Mouse (Mus musculus): ENCODE results near the gene Spag6. TPM values are rescaled to one million over a fixed set of nuclear protein-coding genes. Genes with fewer than 3 reads are reported as not detected.

Spag6 gene
- polyA plus RNA-seq, 1 experiment from 2014 or later = 0.21 TPM

DNA sequence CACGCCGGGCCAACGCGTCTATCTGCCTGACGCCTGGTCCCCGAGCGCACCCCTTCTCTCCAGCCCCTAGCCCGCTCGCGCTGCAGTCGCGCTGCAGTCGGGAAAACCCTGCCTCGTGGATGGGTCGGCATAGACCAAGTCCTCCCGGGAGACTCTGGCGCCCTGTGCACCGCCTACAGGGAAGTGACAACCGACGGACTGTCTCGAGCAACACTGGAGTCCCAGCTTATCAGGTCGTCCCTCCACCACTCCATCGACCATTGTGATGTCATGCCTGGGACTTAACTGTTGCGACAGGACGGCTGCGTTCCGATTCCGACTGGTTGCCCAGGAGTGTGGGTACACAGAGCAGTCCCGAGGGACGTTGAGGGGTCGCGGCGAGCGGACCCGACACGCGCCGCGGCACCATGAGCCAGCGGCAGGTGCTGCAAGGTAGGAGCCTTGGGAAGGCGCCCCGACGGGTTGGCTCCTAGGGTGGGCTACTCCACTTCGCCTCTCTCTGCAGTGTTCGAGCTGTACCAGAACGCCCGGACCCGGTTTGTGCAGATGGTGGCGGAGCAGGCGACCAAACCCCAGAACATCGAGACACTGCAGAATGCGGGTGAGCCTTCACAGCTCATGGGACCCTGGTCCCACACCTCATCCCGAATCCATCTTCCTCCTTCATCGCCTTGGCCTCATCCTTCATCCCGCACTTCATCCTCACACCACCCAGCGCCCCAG, 5.0 kb downstream of the Spag6 start:
- Histone ChIP-seq H3K4me1 (replicated peaks) (peaks cover 16% of the 10 kb centered on the region), H3K36me3 (no peaks in the 10 kb centered on the region), H3K27me3 (peaks cover 62% of the 10 kb centered on the region), H3K4me3 (replicated peaks) (peak overlapping the region; percentile 17; the same call in 1 of the 2 replicates), H3K9me3 (no peaks in the 10 kb centered on the region), H3K9ac (replicated peaks) (no peak overlapping the region), H3K27ac (no peak overlapping the region), H3K4me2 (0 out of 2 replicates have a peak overlapping the region, but pooled peaks have one; percentile 1)
- no peak; the same call in 1 of the 2 replicates for ATAC-seq (ENCODE audit: insufficient number of reproducible peaks, insufficient read depth, low FRiP score, low TSS enrichment, low read depth)
- 1% methylated on average over 56 of the region's 56 CpGs for WGBS

DNA sequence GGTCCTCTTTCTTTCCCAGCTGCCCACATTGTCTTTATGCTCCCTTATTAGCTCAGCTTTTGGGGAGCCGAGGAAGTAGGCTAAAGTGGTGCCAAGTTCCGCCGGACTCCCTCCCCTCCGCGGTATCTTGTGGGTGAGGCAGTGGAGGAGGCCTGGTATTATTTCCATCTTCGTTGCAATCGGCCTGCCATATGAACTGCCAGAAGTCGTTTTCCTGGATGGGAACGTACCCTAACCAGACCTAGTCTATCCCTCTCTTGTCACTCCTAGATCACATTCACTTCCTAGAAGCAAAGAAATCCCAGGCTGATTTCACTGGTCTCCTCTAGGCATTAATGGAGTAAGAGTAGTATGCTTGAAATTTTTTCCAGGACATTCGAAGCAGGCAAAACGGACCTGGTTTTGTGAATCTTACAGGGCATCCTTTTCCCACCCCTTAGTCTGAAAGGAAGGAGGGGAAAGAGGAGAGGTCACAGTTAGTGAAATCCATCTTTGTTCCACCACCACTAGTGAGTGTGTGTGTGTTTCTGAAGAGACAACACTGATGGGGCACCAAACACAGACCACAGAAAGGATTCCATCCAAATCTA, 5.7 kb downstream of the Spag6 start:
- H3K4me2 ChIP-seq = no peak overlapping the region
- H3K27me3 ChIP-seq = peaks cover 60% of the 10 kb centered on the region
- no peak overlapping the region for H3K4me3 ChIP-seq (replicated peaks)
- no peak overlapping the region for H3K9ac ChIP-seq (replicated peaks)
- no peak for ATAC-seq (ENCODE audit: insufficient number of reproducible peaks, insufficient read depth, low FRiP score, low TSS enrichment, low read depth)
- no peak overlapping the region for H3K27ac ChIP-seq
- H3K9me3 ChIP-seq = no peaks in the 10 kb centered on the region
- H3K36me3 ChIP-seq = no peaks in the 10 kb centered on the region
- peaks cover 16% of the 10 kb centered on the region for H3K4me1 ChIP-seq (replicated peaks)
- 0% methylated on average over 11 of the region's 11 CpGs for WGBS

DNA sequence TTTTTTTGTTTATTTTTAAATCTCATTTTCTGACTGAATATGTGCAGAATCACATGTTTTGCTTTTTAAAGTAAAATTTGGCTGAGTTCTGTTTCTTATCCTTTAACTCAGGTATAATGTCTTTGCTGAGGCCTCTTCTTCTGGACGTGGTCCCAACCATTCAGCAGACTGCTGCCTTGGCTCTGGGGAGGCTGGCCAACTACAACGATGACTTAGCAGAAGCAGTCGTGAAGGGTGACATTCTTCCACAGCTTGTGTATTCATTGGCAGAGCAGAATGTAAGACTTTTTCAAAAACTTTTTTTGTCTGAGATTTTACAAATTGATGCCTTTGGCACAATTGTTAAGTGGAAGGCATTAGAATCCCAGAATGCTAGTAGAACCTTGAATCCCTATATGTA, 16.5 kb downstream of the Spag6 start:
- ATAC-seq (ENCODE audit: insufficient number of reproducible peaks, insufficient read depth, low FRiP score, low TSS enrichment, low read depth) = no peak
- Histone ChIP-seq H3K9ac (replicated peaks) (no peak overlapping the region), H3K27ac (no peak overlapping the region), H3K4me1 (replicated peaks) (no peaks in the 10 kb centered on the region), H3K9me3 (no peaks in the 10 kb centered on the region), H3K4me3 (replicated peaks) (no peak overlapping the region), H3K27me3 (peaks cover 5% of the 10 kb centered on the region; the same call in 1 of the 2 replicates), H3K4me2 (no peak overlapping the region), H3K36me3 (no peaks in the 10 kb centered on the region)
- 76% methylated on average over 3 of the region's 3 CpGs for WGBS

DNA sequence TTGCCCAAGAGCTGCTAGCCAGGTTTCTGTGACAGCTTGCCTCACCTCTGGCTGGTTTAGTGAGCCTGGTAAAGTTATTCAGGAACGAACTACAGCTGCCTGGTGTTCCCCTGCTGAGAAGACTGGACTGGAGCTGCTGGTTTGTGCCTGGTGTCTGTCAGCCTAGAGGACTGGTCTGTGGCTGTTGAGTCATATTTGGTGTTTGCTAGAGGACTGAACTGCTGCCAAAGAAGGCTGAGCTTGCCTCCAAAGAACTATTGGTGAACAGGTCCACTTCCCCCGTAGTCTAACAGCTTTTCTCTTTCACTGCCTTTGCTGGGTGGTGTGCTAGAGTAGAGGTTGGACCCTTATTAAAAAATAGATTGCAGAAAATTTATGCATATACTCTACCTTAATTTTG, 19.2 kb downstream of the Spag6 start:
- Histone ChIP-seq H3K27me3 (no peaks in the 10 kb centered on the region; the same call in 1 of the 2 replicates), H3K4me1 (replicated peaks) (no peaks in the 10 kb centered on the region), H3K36me3 (no peaks in the 10 kb centered on the region), H3K4me3 (replicated peaks) (no peak overlapping the region), H3K9me3 (no peaks in the 10 kb centered on the region), H3K4me2 (no peak overlapping the region), H3K9ac (replicated peaks) (no peak overlapping the region), H3K27ac (no peak overlapping the region)
- WGBS = 65% methylated on average over 2 of the region's 2 CpGs
- no peak for ATAC-seq (ENCODE audit: insufficient number of reproducible peaks, insufficient read depth, low FRiP score, low TSS enrichment, low read depth)

DNA sequence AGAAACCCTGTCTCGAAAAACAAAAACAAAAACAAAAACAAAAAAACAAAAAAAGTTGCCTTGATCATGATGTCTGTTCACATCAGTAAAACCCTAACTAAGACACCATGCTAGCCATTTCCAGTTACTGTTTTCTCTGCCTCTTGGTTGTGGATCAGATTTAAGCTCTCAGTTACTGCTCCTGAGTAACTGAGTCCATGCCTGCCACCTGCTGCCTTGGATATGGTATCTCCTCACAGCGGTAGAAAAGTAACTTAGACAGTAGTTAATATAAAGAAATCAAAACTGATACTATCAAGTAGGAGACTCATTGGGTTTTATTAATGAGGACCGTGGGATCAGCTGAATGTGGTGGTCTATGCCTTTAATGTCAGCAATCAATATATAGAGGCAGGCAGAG, 20.5 kb downstream of the Spag6 start:
- H3K9ac ChIP-seq (replicated peaks) = no peak overlapping the region
- WGBS = 75% methylated on average over 3 of the region's 3 CpGs
- no peaks in the 10 kb centered on the region for H3K9me3 ChIP-seq
- H3K4me1 ChIP-seq (replicated peaks) = no peaks in the 10 kb centered on the region
- no peak overlapping the region for H3K27ac ChIP-seq
- H3K27me3 ChIP-seq = no peaks in the 10 kb centered on the region; the same call in 1 of the 2 replicates
- H3K4me2 ChIP-seq = no peak overlapping the region
- H3K4me3 ChIP-seq (replicated peaks) = no peak overlapping the region
- H3K36me3 ChIP-seq = no peaks in the 10 kb centered on the region
- ATAC-seq (ENCODE audit: insufficient number of reproducible peaks, insufficient read depth, low FRiP score, low TSS enrichment, low read depth) = no peak

DNA sequence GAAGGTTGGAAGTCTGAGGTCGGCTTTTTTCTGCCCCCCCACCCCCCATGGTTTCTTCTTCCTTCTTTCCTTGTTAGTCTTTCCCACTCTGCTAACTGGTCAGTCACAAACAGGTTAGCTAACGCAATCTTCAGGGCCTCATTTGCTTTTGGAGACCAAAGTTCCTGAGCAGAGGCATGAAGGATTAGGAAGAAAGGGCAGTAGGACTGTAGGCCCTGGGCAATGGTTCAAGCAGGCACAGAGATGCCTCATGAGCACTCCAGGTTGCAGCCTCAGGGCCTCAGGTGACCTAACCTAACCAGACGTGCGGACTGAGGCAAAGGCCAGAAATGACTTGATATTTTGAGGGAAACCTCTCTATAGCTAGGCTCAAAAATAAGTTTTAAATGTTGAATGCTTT, 24.7 kb downstream of the Spag6 start:
- Histone ChIP-seq H3K4me1 (replicated peaks) (no peaks in the 10 kb centered on the region), H3K36me3 (no peaks in the 10 kb centered on the region), H3K4me3 (replicated peaks) (no peak overlapping the region), H3K9me3 (no peaks in the 10 kb centered on the region), H3K9ac (replicated peaks) (no peak overlapping the region), H3K27me3 (no peaks in the 10 kb centered on the region; the same call in 1 of the 2 replicates), H3K4me2 (no peak overlapping the region), H3K27ac (no peak overlapping the region)
- ATAC-seq (ENCODE audit: insufficient number of reproducible peaks, insufficient read depth, low FRiP score, low TSS enrichment, low read depth) = no peak
- WGBS = 82% methylated on average over 4 of the region's 4 CpGs

DNA sequence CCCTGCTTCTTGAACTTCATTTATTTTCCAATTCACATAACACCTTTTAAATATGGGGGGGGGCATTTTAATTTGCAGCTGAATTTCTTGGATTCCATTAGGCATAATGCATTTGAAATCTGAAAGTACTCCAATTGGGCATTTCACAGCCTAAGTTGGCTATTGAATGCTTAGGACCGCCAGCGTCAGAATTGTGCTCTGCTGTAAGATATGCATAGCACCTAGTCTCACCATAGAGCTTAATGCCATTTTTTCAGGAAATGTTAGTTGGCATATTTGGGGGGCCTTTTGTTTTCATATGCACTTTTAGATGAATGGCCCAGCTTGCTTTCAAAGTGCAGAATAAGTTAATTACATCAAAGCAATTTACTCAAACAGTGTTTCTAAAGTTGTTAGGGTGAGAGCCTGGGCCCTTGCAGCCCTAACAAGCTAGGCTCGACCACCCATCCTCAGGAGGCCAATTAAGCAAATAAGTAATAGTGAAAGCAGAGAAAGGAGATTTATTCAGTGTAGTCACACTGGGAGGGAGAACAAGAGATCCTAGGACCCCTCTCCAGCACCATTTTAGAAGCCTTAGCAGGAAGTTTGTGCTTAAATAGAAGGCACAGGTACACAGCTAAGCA, 28.5 kb downstream of the Spag6 start:
- 54% methylated on average over 3 of the region's 3 CpGs for WGBS
- no peak for ATAC-seq (ENCODE audit: insufficient number of reproducible peaks, insufficient read depth, low FRiP score, low TSS enrichment, low read depth)
- Histone ChIP-seq H3K4me3 (replicated peaks) (no peak overlapping the region), H3K4me2 (no peak overlapping the region), H3K9me3 (no peaks in the 10 kb centered on the region), H3K27me3 (no peaks in the 10 kb centered on the region), H3K27ac (no peak overlapping the region), H3K4me1 (replicated peaks) (no peaks in the 10 kb centered on the region), H3K9ac (replicated peaks) (no peak overlapping the region), H3K36me3 (no peaks in the 10 kb centered on the region)

DNA sequence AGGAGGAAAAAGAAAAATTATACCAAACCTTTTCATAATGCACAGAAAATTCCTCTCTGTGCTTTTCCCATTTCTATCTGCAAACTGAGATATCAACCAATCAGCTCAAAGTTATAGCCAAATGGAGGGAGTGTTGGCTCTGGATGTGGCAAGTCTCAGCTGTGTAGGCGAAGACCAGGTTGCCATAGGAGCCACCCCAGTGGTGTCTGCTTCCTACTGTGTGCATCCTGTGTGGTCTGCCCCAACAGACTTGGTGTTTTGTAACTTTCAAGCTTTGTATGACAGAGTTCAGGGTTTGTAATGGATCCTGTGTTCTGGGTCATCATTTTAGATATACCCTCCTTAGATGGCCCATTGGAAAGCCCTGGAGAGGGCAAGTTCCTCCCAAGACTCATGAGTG, 30.6 kb downstream of the Spag6 start:
- H3K36me3 ChIP-seq = no peaks in the 10 kb centered on the region
- H3K27ac ChIP-seq = no peak overlapping the region
- WGBS = 84% methylated on average over 1 of the region's 1 CpGs
- no peaks in the 10 kb centered on the region for H3K9me3 ChIP-seq
- H3K9ac ChIP-seq (replicated peaks) = no peak overlapping the region
- H3K4me3 ChIP-seq (replicated peaks) = no peak overlapping the region
- ATAC-seq (ENCODE audit: insufficient number of reproducible peaks, insufficient read depth, low FRiP score, low TSS enrichment, low read depth) = no peak
- no peaks in the 10 kb centered on the region for H3K27me3 ChIP-seq
- H3K4me2 ChIP-seq = no peak overlapping the region
- H3K4me1 ChIP-seq (replicated peaks) = no peaks in the 10 kb centered on the region

DNA sequence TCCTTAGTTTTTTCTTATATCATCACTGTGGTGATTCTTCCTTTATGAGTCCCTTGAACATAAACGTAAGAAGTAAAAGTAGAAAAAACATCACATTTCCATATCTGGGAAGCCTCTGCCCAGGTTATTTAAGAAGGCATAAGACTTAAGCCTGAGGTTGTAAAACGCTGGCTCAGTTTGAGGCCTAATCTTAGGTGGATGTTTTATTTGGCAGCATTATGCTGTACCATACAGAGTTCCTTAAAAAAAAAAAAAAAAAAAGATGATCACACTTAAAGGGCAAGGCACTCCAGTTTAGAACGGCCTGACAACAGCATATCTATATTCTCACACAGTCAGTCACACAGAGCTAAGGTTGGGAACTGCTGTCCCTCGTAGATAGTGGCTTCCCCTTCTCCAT, 32.0 kb downstream of the Spag6 start:
- H3K9me3 ChIP-seq = no peaks in the 10 kb centered on the region
- H3K4me1 ChIP-seq (replicated peaks) = no peaks in the 10 kb centered on the region
- no peak overlapping the region for H3K9ac ChIP-seq (replicated peaks)
- no peak overlapping the region for H3K4me2 ChIP-seq
- no peaks in the 10 kb centered on the region for H3K36me3 ChIP-seq
- no peak overlapping the region for H3K27ac ChIP-seq
- H3K4me3 ChIP-seq (replicated peaks) = no peak overlapping the region
- WGBS = 71% methylated on average over 4 of the region's 4 CpGs
- no peak for ATAC-seq (ENCODE audit: insufficient number of reproducible peaks, insufficient read depth, low FRiP score, low TSS enrichment, low read depth)
- H3K27me3 ChIP-seq = no peaks in the 10 kb centered on the region

DNA sequence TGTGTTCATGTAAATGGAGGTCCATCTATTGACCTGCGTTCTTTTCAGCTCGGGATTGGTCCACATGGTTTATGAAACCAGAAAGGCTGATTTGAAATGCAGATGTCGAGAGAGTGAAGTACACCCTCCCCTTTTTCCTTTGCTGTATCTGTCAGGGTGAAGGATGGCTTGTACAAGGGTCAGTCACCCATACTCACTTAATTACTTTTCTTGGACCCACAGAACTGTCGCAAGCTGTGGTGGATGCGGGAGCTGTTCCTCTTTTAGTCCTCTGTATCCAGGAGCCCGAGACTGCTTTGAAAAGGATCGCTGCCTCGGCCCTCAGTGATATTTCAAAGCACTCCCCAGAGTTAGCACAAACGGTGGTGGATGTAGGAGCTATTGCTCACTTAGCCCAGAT, 37.9 kb downstream of the Spag6 start:
- H3K9ac ChIP-seq (replicated peaks) = no peak overlapping the region
- H3K27ac ChIP-seq = no peak overlapping the region
- no peaks in the 10 kb centered on the region for H3K27me3 ChIP-seq
- H3K4me3 ChIP-seq (replicated peaks) = no peak overlapping the region
- no peak overlapping the region for H3K4me2 ChIP-seq
- WGBS = 34% methylated on average over 9 of the region's 9 CpGs
- H3K36me3 ChIP-seq = no peaks in the 10 kb centered on the region
- no peak for ATAC-seq (ENCODE audit: insufficient number of reproducible peaks, insufficient read depth, low FRiP score, low TSS enrichment, low read depth)
- H3K9me3 ChIP-seq = no peaks in the 10 kb centered on the region
- no peaks in the 10 kb centered on the region for H3K4me1 ChIP-seq (replicated peaks)

DNA sequence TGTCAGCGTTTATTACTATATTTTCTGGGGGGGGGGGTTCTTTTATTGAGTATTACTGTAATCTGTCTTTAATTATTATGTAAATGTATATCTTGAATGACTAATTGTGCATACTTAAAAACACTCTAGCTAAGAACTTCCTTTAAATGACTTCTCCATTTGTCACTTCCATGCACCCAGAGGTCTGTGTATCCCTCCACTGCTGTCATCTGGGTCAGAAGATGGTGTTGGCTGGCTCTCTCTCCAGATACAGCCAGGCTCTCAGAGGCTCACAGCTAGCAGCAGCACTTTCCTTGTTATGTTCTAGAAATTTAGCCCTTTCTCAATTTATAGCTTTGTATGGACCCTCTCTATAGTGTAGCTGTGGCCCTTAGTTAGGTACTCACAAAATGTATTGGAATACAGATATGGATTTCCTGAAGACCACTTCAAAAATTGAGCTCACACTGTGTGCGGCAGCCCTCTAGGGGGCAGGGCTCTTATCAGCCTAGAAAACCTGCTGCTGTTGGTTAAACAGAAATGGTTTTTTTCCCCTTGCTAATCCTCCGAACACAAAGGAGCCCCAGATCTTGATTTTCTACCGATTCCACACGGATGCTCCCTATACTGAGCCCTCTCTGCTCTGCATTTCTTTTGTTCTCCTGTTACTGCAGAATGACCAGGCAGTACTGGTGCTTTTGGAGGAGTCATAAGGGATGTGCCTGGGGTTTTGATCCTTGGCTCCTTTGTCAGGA, 40.7 kb downstream of the Spag6 start:
- H3K4me3 ChIP-seq (replicated peaks) = no peak overlapping the region
- H3K27ac ChIP-seq = no peak overlapping the region
- no peaks in the 10 kb centered on the region for H3K9me3 ChIP-seq
- no peaks in the 10 kb centered on the region for H3K36me3 ChIP-seq
- H3K9ac ChIP-seq (replicated peaks) = no peak overlapping the region
- H3K4me1 ChIP-seq (replicated peaks) = no peaks in the 10 kb centered on the region; the same call in 1 of the 2 replicates
- no peak overlapping the region for H3K4me2 ChIP-seq
- ATAC-seq (ENCODE audit: insufficient number of reproducible peaks, insufficient read depth, low FRiP score, low TSS enrichment, low read depth) = no peak
- no peaks in the 10 kb centered on the region for H3K27me3 ChIP-seq
- whole genome bisulfite sequencing = 61% methylated on average over 5 of the region's 5 CpGs
